Mouse (Mus musculus): ENCODE data around the gene Ttc19.
"Not testable (repeated sequence)": the region's sequence is repeated elsewhere in the genome, so short reads cannot be mapped to it uniquely, and the experiment has no call there.

The Ttc19 gene

DNA sequence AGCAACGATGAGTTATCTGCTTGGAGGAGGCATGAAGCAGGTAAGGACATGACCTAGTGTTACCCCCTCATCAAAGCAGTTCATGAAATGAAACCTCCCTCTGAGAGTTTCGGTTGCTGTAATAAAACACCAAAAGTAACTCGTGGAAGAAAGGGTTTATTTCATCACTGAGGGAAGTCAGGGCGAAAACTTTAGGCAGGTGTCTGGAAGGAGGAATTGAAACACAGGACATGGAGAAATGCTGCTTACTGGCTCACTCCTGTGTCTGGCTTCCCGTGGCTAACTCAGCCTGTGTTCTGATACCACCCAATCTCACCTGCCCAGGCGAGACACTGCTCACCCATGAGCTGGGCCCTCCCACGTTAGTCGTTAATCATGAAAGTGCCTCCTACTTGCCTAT, 3.7 kb downstream of the Ttc19 start:
- no peak for DNase-seq

- no peak for DNase-seq
These were observed 6.4 kb downstream of the Ttc19 start for GRCm38 (mm10) chr11:62287700-62288099.

- no peak for DNase-seq
These were observed 12.8 kb downstream of the Ttc19 start for GRCm38 (mm10) chr11:62294121-62294520.

DNA sequence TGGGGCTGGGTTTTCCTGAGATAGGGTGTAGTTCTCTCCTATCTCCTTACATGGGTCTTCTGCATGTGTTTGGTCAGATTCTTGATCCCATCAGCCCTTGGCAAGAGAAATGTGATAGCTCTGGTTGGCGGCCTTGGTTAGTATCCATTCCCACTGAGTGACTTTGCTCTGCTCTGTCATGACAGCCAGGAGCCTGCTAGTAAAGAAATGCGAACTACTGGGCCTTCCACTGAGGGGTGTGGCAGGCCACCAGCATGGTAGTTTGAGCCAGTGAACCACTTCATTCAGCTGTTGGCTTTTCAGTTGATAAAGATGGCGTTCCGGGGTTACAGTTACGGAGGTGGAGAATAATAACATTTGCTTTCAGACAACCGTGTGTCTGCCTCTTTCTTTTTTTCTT, 17.6 kb downstream of the Ttc19 start:
- DNase-seq, result no peak

DNA sequence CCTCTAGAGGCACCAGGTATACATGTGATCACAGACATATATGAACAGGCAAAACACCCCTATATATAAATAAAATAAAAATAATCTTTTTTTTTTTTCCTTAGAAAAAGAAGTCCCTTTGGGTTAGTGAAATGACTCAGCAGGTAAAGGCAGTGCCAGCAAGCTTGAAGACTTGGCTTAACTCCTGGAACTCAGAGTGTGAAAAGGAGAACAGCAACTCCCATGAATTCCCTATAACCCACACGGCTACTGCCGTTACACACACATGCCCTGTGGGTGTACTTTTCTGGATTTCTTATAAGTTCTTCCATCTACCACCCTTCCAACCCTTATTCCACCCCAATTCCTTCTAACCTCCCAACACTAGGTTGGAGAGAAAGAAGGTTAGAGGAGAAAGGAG, 24.6 kb downstream of the Ttc19 start:
- DNase-seq, result no peak

DNA sequence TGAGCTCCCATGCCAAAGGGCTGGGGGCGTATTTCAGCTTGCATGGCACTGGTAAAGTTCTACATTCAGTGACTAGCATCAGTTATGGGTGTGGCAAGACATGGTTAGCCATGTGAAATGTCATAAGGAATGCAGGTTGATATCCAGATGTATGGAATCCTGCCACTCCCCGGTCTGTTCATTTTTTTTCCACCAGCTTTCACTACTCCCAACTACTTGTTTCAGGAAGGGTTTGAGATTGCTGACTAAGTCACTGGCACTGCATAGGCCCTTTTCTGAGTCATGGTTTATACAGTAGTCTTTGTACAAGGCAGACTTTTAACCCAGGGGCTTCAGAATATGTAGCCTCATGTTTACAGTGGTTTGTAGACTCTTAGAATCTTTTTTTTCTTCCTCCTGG, 28.0 kb downstream of the Ttc19 start:
- DNase-seq, result no peak

DNA sequence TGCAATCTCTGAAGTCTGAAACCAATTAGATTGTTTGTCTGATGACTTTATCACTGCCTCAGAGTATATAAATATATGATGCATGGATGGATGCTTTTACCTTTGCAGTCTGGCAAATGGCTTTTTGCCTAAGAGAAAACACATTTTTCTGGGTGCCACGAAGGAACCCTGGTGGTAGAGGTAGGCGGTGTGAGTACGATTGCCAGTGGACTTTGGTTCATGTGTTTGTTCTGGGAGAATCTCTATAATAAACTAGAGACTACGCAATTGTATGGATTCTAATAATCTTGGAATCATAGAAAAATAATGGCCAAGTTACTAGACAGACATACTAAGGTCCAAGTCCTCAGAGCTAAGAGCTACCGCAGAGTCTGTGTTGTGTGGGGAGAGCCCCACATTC, 33.7 kb downstream of the Ttc19 start:
- no peak for DNase-seq

DNA sequence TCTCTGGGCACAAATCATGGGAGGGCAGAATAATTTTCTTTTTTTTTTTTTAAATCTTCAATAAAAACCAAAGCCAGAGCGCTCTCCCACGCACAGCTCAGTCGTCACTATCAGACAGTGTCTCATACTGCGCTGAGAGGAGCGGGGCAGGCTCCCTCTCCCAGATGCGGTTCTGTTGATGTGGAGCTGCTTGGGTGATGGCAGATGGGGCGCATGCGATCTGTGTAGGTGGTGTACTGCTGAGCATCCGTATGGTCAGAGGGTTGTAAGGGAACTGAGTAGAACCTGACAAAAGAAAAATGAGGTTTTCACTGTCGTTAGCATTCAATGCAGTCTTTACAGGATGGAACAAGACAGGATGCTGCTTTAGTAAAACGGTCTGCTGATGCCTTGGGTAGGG, 36.5 kb downstream of the Ttc19 start:
- no peak for DNase-seq

GRCm38 (mm10) chr11:62320097-62320496, 38.8 kb downstream of the Ttc19 start:
- no peak for DNase-seq

- DNase-seq, result no peak
These were observed 42.4 kb downstream of the Ttc19 start for GRCm38 (mm10) chr11:62323659-62324058.

DNA sequence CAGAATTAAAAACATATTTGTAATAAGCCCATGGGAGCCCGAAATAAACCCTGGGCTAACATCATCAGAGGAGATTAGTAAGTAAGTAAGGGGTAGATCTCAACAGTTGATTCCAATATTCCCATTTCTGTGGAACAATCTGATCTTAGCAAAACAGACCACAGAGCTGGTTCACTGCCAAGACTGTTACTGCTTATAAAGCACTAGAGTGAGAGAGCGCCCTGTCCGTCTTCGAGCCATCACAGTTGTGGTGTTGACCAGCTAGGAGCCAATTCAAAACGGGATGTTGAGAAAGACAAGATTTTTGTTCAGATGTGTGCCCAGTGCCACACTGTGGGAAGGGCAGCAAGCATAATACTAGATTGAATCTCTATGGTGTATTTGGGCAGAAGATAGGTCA, 49.9 kb downstream of the Ttc19 start:
- DNase-seq, result peak; percentile 13 to 36

- no peak for DNase-seq
These were observed 51.0 kb downstream of the Ttc19 start for GRCm38 (mm10) chr11:62332228-62332627.

GRCm38 (mm10) chr11:62343002-62343401, 61.7 kb downstream of the Ttc19 start:
- DNase-seq, result no peak

- DNase-seq, result no peak
These were observed 70.7 kb downstream of the Ttc19 start for GRCm38 (mm10) chr11:62351948-62352347.

GRCm38 (mm10) chr11:62355216-62355615, 73.9 kb downstream of the Ttc19 start:
- no peak for DNase-seq

DNA sequence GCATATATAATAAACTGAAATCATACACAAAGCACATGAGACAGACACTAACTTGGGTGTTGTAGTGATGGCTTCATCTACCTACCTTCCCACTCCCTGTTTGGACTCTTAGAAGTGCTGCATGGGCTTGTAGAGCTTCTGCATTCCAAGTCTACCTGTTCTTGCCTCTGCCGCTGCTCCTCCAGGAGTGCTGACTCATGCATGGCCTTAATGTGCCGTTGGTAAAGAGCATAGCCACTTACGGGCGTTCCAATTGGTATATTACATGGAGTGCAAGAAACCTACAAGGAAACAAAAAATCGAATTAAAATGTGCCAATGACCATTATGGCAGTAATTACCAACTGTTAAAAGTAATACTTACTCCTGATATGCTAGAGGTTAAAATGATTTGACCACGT, 85.6 kb downstream of the Ttc19 start:
- no peak for DNase-seq

GRCm38 (mm10) chr11:62369924-62370323, 88.7 kb downstream of the Ttc19 start:
- no peak for DNase-seq

- DNase-seq, result no peak
These were observed 90.5 kb downstream of the Ttc19 start for GRCm38 (mm10) chr11:62371776-62372175.

GRCm38 (mm10) chr11:62377202-62377851, 96.1 kb downstream of the Ttc19 start:
- DNase-seq, result not testable (repeated sequence)
